Mouse (Mus musculus) left cerebral cortex, adult 8-10 months (tissue): ENCODE measurements around the gene Dppa5a. TPM values are rescaled to one million over a fixed set of nuclear protein-coding genes. Genes with fewer than 3 reads are reported as not detected.
"Not testable (repeated sequence)": the region's sequence is repeated elsewhere in the genome, so short reads cannot be mapped to it uniquely, and the experiment has no call there.

ENCODE experiments used
- DNase-seq, 2 experiments: peaks; one replicate each; pipeline ENCODE4 v3.0.0; 2022; ENCODE audit warnings: low spot score in 2 of 2
- total RNA-seq, 4 experiments: library from RNA; stranded (reverse); gene quantifications; 2 replicates each; pipeline ENCODE4 v1.2.4; 2022

The Dppa5a gene
- total RNA-seq: under 1 TPM in 1 of 4 experiments, not detected in 3; 0.65 TPM

GRCm38 (mm10) chr9:78367959-78368358 lies at the start of gene Dppa5a:
Gene Dppa5a, minus strand, starts transcription at chr9:78368177.
- DNase-seq: not testable (repeated sequence)

- DNase-seq: no peak
Observed at GRCm38 (mm10) chr9:78401596-78401995, 33.6 kb upstream of the Dppa5a start.

GRCm38 (mm10) chr9:78400570-78400969 lies 32.6 kb upstream of the Dppa5a start:
- no peak for DNase-seq

GRCm38 (mm10) chr9:78396517-78396916 lies 28.5 kb upstream of the Dppa5a start:
- DNase-seq: no peak

DNA sequence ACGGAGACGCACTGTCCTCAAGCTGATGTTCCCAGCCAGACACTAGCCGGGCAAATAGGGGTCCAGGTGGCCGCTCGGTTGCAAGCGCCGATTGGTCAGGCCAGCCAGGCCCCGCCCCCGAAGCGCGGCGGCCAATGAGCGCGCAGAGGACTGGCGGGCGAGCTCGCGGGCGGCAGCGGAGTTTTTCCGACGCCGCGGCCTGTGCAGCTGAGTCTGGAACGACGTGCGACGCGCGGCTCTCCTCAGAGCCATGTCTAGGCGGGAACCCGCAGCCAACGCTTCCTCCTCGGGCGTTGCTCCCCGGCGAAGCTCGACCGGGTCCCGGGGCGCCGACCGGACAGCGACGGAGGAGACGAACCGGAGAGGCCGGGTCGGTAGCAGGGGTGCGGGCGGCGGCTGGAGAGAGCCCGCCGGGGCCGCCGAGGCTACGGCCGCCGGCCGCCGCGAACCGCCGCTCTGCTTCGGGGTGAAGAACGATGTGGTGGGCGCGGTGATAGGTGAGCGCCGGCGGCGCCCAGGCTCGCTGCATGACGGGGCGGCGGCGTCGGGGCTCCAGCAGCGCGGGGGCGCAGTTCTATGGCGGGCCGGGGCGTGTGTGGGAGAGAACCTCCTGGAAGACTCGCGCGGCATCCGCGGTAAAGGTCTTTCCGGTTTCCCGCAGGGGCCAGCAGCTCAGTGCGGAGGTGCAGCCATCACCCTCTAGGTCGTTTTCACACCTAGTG lies 27.8 kb upstream of the Dppa5a start, which contains the start of gene Ddx43:
Ddx43 (plus strand) TSS at position 148 of the 722 bp plus-strand sequence.
- DNase-seq: peak in 1 of 2 experiments; percentile 12

- DNase-seq: no peak
Observed at GRCm38 (mm10) chr9:78395244-78395629, 27.3 kb upstream of the Dppa5a start.

DNA sequence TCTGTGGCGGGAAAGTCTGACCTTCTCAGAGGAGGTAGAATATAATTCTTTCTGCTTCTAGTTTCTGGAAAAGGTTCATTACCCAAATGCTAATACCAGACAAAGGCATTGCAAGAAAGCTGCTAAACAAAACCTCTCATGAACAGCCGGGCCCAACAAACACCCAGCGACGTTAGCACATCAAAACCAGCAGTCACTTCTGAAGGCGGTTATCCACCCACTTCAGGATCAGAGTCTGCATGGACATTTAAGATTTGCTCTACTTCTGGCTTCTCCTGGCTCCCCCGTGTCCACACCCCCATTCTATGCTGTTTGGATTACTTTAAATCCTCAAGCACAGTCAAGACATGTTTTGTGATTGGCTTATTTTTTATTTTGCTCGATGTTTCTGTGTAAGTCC lies 26.6 kb upstream of the Dppa5a start:
- DNase-seq: no peak

DNA sequence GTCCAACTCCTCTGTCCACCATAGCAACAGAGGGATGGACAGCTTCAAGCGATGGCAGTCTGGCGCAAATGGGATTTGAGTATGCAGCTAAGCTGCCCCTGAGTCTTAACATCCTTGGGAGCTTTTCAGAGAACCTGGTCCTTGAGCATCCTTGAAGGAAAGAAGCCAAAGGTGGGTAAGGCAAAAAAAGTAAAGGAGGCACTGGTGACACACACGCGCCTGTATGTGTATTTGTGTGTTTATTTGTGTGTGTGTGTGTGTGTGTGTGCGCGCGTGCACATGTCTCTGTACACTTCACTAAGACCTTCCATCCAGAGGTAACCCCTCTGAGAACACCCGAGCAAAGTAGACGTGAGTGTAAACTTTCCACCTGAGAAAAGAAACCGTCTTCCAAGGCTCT lies 25.8 kb upstream of the Dppa5a start:
- no peak for DNase-seq

GRCm38 (mm10) chr9:78389981-78390380 lies 22.0 kb upstream of the Dppa5a start:
- no peak for DNase-seq

DNA sequence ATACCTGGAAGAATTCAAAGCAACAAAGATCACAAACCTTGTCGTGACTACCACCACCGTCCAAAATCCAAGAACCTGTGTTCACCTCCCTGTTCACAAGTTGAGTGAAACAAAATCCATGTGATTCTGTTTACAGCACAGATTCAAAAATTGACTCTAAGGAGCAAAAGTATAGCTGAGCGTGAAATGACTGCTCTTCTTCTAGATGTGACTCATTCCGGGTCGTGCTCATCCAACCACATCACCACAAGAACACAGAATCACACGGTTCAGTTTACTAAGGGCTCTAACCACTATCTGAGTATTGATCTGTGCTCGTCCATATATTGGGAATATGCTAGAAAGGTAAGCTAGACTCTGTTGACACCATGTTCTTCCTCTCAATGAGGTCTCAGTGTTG lies 19.0 kb upstream of the Dppa5a start:
- no peak for DNase-seq

- no peak for DNase-seq
Observed at GRCm38 (mm10) chr9:78385893-78386292, 17.9 kb upstream of the Dppa5a start.

DNA sequence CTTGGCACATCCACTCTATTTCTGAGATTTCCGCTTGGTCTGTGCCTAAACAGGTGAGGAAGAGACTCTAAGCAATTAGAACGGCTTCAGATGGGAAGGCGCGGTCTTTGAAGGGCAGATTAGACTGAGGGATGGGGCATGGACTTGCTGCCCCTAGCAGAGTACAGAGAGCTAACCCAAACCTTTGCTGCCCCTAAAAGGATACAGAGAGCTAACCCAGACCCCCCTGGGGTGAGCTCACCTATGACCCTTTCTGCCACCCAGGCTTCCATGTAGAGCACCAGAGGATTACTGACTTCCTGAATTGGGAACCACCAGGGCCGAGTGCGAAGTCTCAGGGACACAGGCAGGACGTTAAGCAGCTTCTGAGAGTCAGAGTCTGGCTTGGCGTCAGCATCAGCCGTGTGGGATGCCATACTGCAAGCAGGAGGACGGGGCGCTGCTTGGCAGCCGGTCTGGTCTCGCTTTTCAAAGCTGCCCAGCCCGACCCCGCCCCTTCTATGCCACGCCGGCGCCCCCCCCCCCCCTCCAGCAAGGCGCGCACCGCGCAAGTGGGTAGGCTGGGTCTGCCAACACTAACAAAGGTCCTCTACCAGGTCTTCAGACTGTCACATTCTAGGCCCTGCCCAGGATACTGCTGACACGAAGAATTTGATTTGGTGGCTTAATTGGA lies 10.3 kb upstream of the Dppa5a start, which contains the start of gene Ooep:
Ooep (minus strand) TSS at position 613 of the 673 bp plus-strand sequence.
- DNase-seq: peak in 1 of 2 experiments; percentile 6

GRCm38 (mm10) chr9:78377546-78377945 lies 9.6 kb upstream of the Dppa5a start:
- no peak for DNase-seq

DNA sequence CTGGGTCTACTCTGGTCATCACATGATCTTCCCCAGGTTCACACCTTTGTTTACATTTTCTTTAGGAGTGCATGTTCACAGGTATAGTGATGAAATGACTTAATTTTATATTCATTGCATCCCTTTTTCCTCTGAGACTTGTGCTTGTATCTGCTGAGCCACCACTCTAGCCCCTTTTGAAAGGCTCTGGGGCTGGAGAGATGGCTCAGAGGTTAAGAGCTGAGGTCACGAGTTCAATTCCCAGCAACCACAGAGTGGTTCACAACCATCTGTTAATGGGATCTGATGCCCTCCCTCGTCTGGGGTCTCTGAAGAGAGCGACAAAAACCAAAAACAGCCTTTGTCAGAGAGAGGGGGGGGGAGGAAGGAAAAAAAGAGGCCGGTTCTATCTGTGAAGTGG lies 7.5 kb upstream of the Dppa5a start:
- DNase-seq: no peak

DNA sequence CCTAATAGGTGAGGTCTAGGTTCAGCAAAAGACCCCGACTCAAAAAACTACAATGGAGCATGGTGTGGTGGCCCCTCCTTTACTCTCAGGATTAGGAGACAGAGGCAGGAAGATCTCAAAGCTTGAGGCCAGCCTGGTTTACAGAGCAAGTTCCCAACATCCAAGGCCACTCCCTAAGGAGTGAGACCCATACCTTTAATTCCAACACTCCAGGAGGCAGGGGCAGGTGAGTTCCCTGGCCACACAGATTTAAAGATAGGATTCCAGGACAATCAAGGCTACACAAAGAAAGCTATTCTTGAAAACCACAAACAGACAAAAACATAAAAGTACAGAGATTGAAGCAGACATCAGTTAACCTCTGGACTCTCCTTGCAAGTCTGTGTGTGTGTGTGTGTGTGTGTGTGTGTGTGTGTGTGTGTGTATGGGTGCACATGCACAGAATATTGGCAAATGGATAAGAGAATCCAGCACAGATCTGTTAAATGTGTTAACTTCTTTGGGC lies 7.0 kb upstream of the Dppa5a start:
- no peak for DNase-seq

DNA sequence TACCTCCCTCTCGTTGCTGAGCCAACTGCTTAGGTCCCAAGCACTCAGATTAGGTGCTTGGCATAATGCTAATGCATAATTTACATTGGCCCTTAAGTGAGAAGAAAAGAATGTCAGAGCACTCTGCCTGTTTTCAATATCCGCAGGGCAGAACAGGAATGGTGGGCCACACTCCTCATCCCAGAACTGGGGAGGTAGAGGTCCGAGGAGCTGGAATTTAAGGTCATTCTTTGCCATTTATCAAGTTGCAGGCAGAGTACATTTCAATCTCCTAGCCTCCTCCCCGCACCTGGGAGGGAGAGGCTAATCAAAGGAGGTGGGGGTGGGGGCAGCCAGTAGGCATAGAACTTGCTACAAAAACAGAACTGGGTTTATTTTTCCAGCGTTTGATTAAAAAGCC lies 6.4 kb upstream of the Dppa5a start:
- DNase-seq: no peak

- DNase-seq: no peak
Observed at GRCm38 (mm10) chr9:78372827-78373504, 5.0 kb upstream of the Dppa5a start.

DNA sequence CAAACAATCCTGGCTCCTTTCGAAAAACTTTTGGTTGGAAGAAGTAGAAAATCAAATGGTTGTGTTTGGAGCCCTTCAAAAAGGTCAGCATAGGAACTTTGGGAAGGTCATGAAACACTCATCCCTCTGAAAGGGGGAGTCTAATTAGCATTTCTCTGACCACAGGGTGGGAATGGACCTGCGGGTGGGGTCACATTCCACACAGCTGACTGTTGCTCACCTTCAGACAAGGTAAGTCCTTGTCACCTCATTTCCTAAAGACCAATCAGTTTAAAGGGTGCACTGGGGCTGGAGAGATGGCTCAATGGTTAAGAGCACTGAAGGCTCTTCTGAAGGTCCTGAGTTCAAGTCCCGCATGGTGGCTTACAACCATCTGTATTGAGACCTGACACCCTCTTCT lies 3.5 kb upstream of the Dppa5a start:
- DNase-seq: no peak

GRCm38 (mm10) chr9:78369786-78370185 lies 1.8 kb upstream of the Dppa5a start:
- DNase-seq: no peak

GRCm38 (mm10) chr9:78369349-78369748 lies 1.4 kb upstream of the Dppa5a start:
- DNase-seq: no peak

GRCm38 (mm10) chr9:78368671-78369293 lies 805 bp upstream of the Dppa5a start:
- no peak for DNase-seq
